Mouse (Mus musculus) MEL (cell line): ENCODE measurements around the gene H2afj. TPM values are rescaled to one million over a fixed set of nuclear protein-coding genes. Genes with fewer than 3 reads are reported as not detected.

Experiments
- DNase-seq: peaks from one replicate; pipeline ENCODE4 v3.0.0; 2011; ENCODE audit warnings: low read depth, low spot score
- H3K27ac ChIP-seq: 2 replicates; pipeline ENCODE4 v1.5.1; 2012; ENCODE audit warnings: low read depth, mild to moderate bottlenecking, control low read depth, low read length, moderate library complexity; ENCODE audit not compliant: control insufficient read depth
- H3K27me3 ChIP-seq, 2 experiments: fragments of 150-350 bp in 1 of 2; sonication (generic) in 1 of 2; 2 replicates each; pipeline ENCODE4 v1.6.1; 2012; ENCODE audit warnings: low read length in 2 of 2, mild to moderate bottlenecking in 2 of 2, improper control_type of control experiment in 1 of 2, moderate library complexity in 1 of 2; ENCODE audit not compliant: insufficient read depth in 2 of 2, control insufficient read depth in 1 of 2
- H3K36me3 ChIP-seq, 2 experiments: 2 replicates each; pipeline ENCODE4 v1.6.1; 2012 to 2014; ENCODE audit warnings: low read length in 2 of 2, improper control_type of control experiment in 1 of 2, inconsistent platforms in 1 of 2, mild to moderate bottlenecking in 1 of 2; ENCODE audit not compliant: insufficient read depth in 2 of 2, control insufficient read depth in 1 of 2
- H3K4me1 ChIP-seq, 2 experiments: fragments of 150-350 bp in 1 of 2; sonication (generic) in 1 of 2; 2 replicates each; pipeline ENCODE4 v1.6.1; 2012; ENCODE audit warnings: low read length in 2 of 2, improper control_type of control experiment in 1 of 2, mild to moderate bottlenecking in 1 of 2; ENCODE audit not compliant: insufficient read depth in 2 of 2, control insufficient read depth in 1 of 2
- H3K4me3 ChIP-seq, 2 experiments: fragments of 150-350 bp in 1 of 2; sonication (generic) in 1 of 2; 2 replicates each; pipeline ENCODE4 v1.5.1; 2012; ENCODE audit warnings: low read depth in 2 of 2, low read length in 2 of 2, mild to moderate bottlenecking in 2 of 2, moderate library complexity in 2 of 2, control low read depth in 1 of 2, improper control_type of control experiment in 1 of 2; ENCODE audit not compliant: control insufficient read depth in 1 of 2, insufficient read depth in 1 of 2
- H3K79me2 ChIP-seq: 2 replicates; pipeline ENCODE4 v1.6.1; 2012; ENCODE audit warnings: mild to moderate bottlenecking, low read length, moderate library complexity; ENCODE audit not compliant: control insufficient read depth, poor library complexity, insufficient read depth
- H3K9ac ChIP-seq: 2 replicates; pipeline ENCODE4 v1.6.1; 2012; ENCODE audit warnings: low read depth, mild to moderate bottlenecking, control low read depth, low read length, moderate library complexity; ENCODE audit not compliant: control insufficient read depth, poor library complexity, severe bottlenecking
- H3K9me3 ChIP-seq: fragments of 150-350 bp; sonication (generic); replicated peaks from 2 replicates; pipeline ENCODE4 v1.6.1; 2012; ENCODE audit warnings: mild to moderate bottlenecking, low read length, improper control_type of control experiment, moderate library complexity; ENCODE audit not compliant: insufficient read depth
- GATA1 ChIP-seq: IDR thresholded peaks from 2 replicates; pipeline ENCODE4 v1.6.1; 2011; ENCODE audit warnings: low read depth, low read length, improper control_type of control experiment
- HCFC1 ChIP-seq: IDR thresholded peaks from 2 replicates; pipeline ENCODE4 v1.6.1; 2012; ENCODE audit warnings: low read depth, mild to moderate bottlenecking, inconsistent platforms, low read length, improper control_type of control experiment, moderate library complexity
- MAFK ChIP-seq: IDR thresholded peaks from 2 replicates; pipeline ENCODE4 v1.6.1; 2011; ENCODE audit warnings: low read depth, mild to moderate bottlenecking, low read length, improper control_type of control experiment, borderline replicate concordance
- MAX ChIP-seq: IDR thresholded peaks from 2 replicates; pipeline ENCODE4 v1.6.1; 2011; ENCODE audit warnings: low read length, improper control_type of control experiment
- MAZ ChIP-seq: IDR thresholded peaks from 2 replicates; pipeline ENCODE4 v1.6.1; 2012; ENCODE audit warnings: low read depth, mild to moderate bottlenecking, inconsistent platforms, low read length, improper control_type of control experiment
- MEF2A ChIP-seq: IDR thresholded peaks from 2 replicates; pipeline ENCODE4 v1.6.1; 2014; ENCODE audit warnings: low read depth, mild to moderate bottlenecking, inconsistent platforms, low read length, improper control_type of control experiment; ENCODE audit not compliant: poor library complexity, insufficient replicate concordance, severe bottlenecking; ENCODE audit errors: extremely low read depth
- NRF1 ChIP-seq: IDR thresholded peaks from 2 replicates; pipeline ENCODE4 v1.6.1; 2014; ENCODE audit warnings: low read depth, mild to moderate bottlenecking, inconsistent platforms, low read length, improper control_type of control experiment, moderate library complexity; ENCODE audit not compliant: poor library complexity, insufficient read depth, severe bottlenecking
- POLR2A ChIP-seq, 2 experiments: IDR thresholded peaks; 2 replicates each; pipeline ENCODE4 v1.6.1; 2011 to 2012; ENCODE audit warnings: low read length in 2 of 2, mild to moderate bottlenecking in 2 of 2, control low read depth in 1 of 2, improper control_type of control experiment in 1 of 2, low read depth in 1 of 2, moderate library complexity in 1 of 2; ENCODE audit not compliant: control insufficient read depth in 1 of 2, insufficient read depth in 1 of 2, poor library complexity in 1 of 2
- POLR2AphosphoS2 ChIP-seq: IDR thresholded peaks from 2 replicates; pipeline ENCODE4 v1.6.1; 2011; ENCODE audit warnings: low read length, improper control_type of control experiment
- POLR2AphosphoS5 ChIP-seq: IDR thresholded peaks from 2 replicates; pipeline ENCODE4 v1.6.1; 2012; ENCODE audit warnings: low read depth, borderline replicate concordance, mild to moderate bottlenecking, inconsistent platforms, low read length, moderate library complexity, mixed read lengths
- RCOR1 ChIP-seq: IDR thresholded peaks from 2 replicates; pipeline ENCODE4 v1.6.1; 2012; ENCODE audit warnings: low read depth, mild to moderate bottlenecking, inconsistent platforms, low read length, improper control_type of control experiment
- SIN3A ChIP-seq: IDR thresholded peaks from 2 replicates; pipeline ENCODE4 v1.6.1; 2012; ENCODE audit warnings: low read length, improper control_type of control experiment, inconsistent platforms
- TAL1 ChIP-seq: IDR thresholded peaks from 2 replicates; pipeline ENCODE4 v1.6.1; 2012; ENCODE audit warnings: mild to moderate bottlenecking, inconsistent platforms, low read length, moderate library complexity, mixed read lengths
- TBP ChIP-seq: IDR thresholded peaks from 2 replicates; pipeline ENCODE4 v1.8.0; 2011; ENCODE audit warnings: low read depth, low read length, improper control_type of control experiment
- TCF12 ChIP-seq: IDR thresholded peaks from 2 replicates; pipeline ENCODE4 v1.6.1; 2014; ENCODE audit warnings: low read depth, mild to moderate bottlenecking, inconsistent platforms, low read length, improper control_type of control experiment, moderate library complexity
- UBTF ChIP-seq: IDR thresholded peaks from 2 replicates; pipeline ENCODE4 v1.6.1; 2012; ENCODE audit warnings: low read depth, mild to moderate bottlenecking, inconsistent platforms, low read length, improper control_type of control experiment, moderate library complexity, borderline replicate concordance; ENCODE audit not compliant: insufficient read depth
- USF2 ChIP-seq, 2 experiments: IDR thresholded peaks; 2 replicates each; pipeline ENCODE4 v1.6.1; 2011 to 2012; ENCODE audit warnings: improper control_type of control experiment in 2 of 2, low read length in 2 of 2, borderline replicate concordance in 1 of 2, inconsistent platforms in 1 of 2, low read depth in 1 of 2, mild to moderate bottlenecking in 1 of 2; ENCODE audit not compliant: insufficient read depth in 1 of 2
- ZMIZ1 ChIP-seq: IDR thresholded peaks from 2 replicates; pipeline ENCODE4 v1.6.1; 2012; ENCODE audit warnings: low read depth, mild to moderate bottlenecking, inconsistent platforms, low read length, improper control_type of control experiment, moderate library complexity
- polyA plus RNA-seq, 2 experiments: library from polyadenylated mRNA; stranded (reverse) in 1 of 2; unstranded in 1 of 2; fragments of >175 nt in 1 of 2; fragments of >200 nt in 1 of 2; gene quantifications; 2 replicates each; pipeline versions ENCODE4 v1.2.1 to v1.2.4; 2012; ENCODE audit warnings: low replicate concordance in 2 of 2, low read depth in 1 of 2; ENCODE audit not compliant: insufficient read length in 2 of 2, insufficient read depth in 1 of 2, missing spikeins in 1 of 2
- total RNA-seq: library from RNA; depleted of rRNA; stranded (reverse); fragments of 300-350 nt; gene quantifications from 2 replicates; pipeline ENCODE4 v1.2.3, GENCODE M21; 2012

Gene H2afj
- total and polyA plus RNA-seq, 3 experiments: 111 to 176 TPM; not detected in 1

GRCm38 (mm10) chr6:136808631-136809046 is 595 bp downstream of the H2afj start:
- peaks cover 3 to 17% of the 10 kb centered on the region in 2 experiments for H3K36me3 ChIP-seq
- H3K9ac ChIP-seq: peak overlapping the region; percentile 94
- peak overlapping the region; percentile 77 for H3K27ac ChIP-seq
- peak overlapping the region; percentile 61 to 74 for H3K4me3 ChIP-seq
- H3K9me3 ChIP-seq: no peaks in the 10 kb centered on the region
- DNase-seq: peak; percentile 73
- H3K27me3 ChIP-seq: no peaks in the 10 kb centered on the region
- peaks cover 24% of the 10 kb centered on the region for H3K79me2 ChIP-seq
- peak; percentile 14 to 20; a peak in 1 of 4 replicates for TF ChIP-seq POLR2A (IDR thresholded peaks at IDR 0.05; ENCODE audit: control insufficient read depth in 1 of 2, insufficient read depth in 1 of 2, low read depth in 1 of 2, low read length in 2 of 2, poor library complexity in 1 of 2)
- no peak; the same call in 1 of the 2 replicates for TF ChIP-seq TBP
- TF ChIP-seq POLR2AphosphoS5: no peak
- peaks cover 0 to 16% of the 10 kb centered on the region in 2 experiments; a peak in 3 of 4 replicates for H3K4me1 ChIP-seq

DNA sequence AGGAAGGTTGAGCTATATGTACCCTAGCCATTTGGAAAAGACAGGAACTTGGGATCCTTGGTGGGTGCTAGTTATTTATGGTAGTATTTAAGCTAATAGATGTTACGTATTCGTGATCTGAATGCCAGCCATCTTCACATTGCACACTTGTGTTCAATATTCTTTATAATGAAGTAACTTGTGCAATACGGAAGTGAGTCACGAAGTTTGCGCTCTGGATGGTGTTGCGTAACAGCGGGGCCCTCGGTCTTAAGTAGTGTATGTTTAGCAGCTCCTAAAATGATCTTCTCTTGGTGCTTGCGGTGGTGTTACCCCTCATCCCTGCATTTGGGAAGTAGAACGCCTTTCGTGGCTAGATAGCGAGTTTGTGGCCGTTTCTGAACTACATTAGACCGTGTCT is 1.0 kb downstream of the H2afj start:
- peaks cover 24% of the 10 kb centered on the region for H3K79me2 ChIP-seq
- H3K27ac ChIP-seq: peak overlapping the region; percentile 77
- peak; percentile 92 for DNase-seq
- H3K9me3 ChIP-seq: no peaks in the 10 kb centered on the region
- TF ChIP-seq TBP (peak; percentile 70), USF2 (IDR thresholded peaks at IDR 0.05; ENCODE audit: borderline replicate concordance in 1 of 2, insufficient read depth in 1 of 2, low read depth in 1 of 2, low read length in 2 of 2) (no peak), POLR2AphosphoS2 (no peak), SIN3A (no peak), POLR2A (IDR thresholded peaks at IDR 0.05; ENCODE audit: control insufficient read depth in 1 of 2, insufficient read depth in 1 of 2, low read depth in 1 of 2, low read length in 2 of 2, poor library complexity in 1 of 2) (peak in 1 of 2 experiments; percentile 38; a peak in 1 of 4 replicates), HCFC1 (no peak)
- TF ChIP-seq, all 39 proteins: peak for 2
- Histone ChIP-seq H3K9ac (peak overlapping the region; percentile 94), H3K4me1 (peaks cover 0 to 16% of the 10 kb centered on the region in 2 experiments; a peak in 3 of 4 replicates), H3K36me3 (peaks cover 7 to 17% of the 10 kb centered on the region in 2 experiments), H3K27me3 (no peaks in the 10 kb centered on the region), H3K4me3 (peak overlapping the region; percentile 61 to 74)

GRCm38 (mm10) chr6:136809673-136810072 is 1.6 kb downstream of the H2afj start:
- peaks cover 24% of the 10 kb centered on the region for H3K79me2 ChIP-seq
- peak overlapping the region; percentile 61 to 74 for H3K4me3 ChIP-seq
- H3K4me1 ChIP-seq: peaks cover 0 to 16% of the 10 kb centered on the region in 2 experiments; a peak in 3 of 4 replicates
- peak overlapping the region; percentile 94 for H3K9ac ChIP-seq
- peaks cover 8 to 17% of the 10 kb centered on the region in 2 experiments for H3K36me3 ChIP-seq
- H3K27ac ChIP-seq: peak overlapping the region; percentile 77
- H3K27me3 ChIP-seq: no peaks in the 10 kb centered on the region
- H3K9me3 ChIP-seq: no peaks in the 10 kb centered on the region
- TF ChIP-seq MAZ: no peak
- TF ChIP-seq TCF12: no peak
- TF ChIP-seq UBTF: no peak
- TF ChIP-seq RCOR1: no peak
- no peak for TF ChIP-seq MAFK
- no peak for TF ChIP-seq ZMIZ1
- no peak for TF ChIP-seq NRF1
- TF ChIP-seq GATA1: no peak
- TF ChIP-seq TAL1: no peak
- TF ChIP-seq POLR2AphosphoS5: no peak
- TF ChIP-seq MAX: no peak
- TF ChIP-seq POLR2AphosphoS2: no peak
- TF ChIP-seq MEF2A: no peak
- DNase-seq: peak; percentile 35
